Mouse (Mus musculus) cerebellum, adult 11-12 months (tissue): Measurements from ENCODE around the gene Dnm1.
A peak's percentile ranks its signal among the peaks of the same experiment; 100 is the strongest.
"Not testable (repeated sequence)": the region's sequence is repeated elsewhere in the genome, so short reads cannot be mapped to it uniquely, and the experiment has no call there.

Experiments
- DNase-seq: peaks from one replicate; pipeline ENCODE4 v3.0.0; 2022

Dnm1 gene

DNA sequence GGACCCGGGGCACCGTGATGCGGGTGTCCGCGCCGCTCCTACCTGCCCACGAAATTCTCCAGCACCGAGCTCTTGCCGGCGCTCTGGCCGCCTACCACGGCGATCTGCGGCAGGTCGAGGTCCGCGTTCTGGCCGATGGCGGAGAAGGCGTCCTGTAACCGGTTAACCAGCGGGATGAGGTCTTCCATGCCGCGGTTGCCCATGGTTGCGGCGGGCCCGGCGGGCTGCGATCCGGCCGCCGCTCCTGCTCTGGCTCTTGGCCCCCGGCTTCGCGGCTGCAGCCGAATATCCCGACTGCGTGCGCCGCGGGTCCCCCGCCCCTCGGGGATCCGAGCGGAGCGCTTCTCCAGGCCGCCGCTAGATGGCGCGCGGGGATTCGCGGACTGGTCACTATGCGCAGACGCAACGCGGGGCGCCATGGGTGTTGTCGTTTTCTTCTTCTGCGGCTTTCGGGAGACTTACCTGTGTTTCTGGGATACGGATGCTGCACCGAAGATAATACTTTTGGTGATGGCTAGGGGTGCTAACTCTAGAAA lies at the start of gene Dnm1:
TSS of gene Dnm1 (minus strand) at position 332 of the 536 bp plus-strand sequence.
- DNase-seq = peak; percentile 96

DNA sequence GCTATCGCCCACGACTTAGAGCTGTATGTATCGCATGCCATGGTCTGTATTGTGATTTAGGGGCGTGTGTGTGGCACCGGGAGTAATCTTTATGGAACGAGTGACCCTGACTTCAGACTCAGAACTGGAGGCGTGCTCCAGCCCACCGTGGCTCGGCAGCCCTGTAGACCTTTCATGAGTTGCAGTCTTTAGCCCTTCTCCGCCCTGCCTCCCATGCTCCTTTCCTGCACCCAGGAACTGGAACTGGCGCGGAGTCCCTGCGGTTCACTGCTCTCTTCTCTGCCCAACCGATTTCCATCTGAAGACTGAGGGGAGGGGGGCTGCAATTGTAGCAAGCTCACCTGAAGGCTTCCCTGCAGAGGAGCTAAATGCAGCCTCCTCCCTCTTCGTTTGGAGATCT lies 43.6 kb upstream of the Dnm1 start:
- DNase-seq = no peak

DNA sequence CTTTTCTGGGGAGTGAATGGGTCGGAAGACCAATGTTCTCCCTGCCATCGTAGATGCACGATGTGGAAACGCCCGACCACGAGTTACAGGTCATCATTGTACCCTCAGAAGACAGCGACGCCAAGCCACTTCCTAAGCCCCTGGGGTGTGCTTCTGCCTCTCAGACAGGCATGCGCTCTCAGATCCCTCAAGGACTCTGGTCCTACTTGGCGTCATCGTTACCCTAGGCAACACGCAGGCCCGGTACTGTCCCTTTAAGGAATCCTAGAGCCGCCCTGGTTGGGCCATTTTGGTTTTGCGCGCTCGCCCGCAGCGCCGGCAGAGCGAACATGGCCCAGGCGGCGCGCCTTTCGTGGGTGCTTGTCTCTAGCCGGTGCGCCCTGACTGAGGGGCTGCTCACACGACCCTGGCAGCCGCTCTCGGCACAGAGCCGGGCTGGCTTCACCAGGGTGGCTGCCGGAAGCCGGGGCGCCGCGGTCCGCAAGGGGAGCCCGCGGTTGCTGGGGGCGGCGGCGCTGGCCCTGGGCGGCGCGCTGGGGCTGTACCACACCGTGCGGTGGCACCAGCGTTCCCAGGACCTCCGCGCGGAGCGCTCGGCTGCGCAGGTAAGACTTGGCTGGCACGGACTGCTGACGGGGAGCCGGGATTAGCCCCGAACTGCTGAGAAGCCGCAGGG lies 42.9 kb upstream of the Dnm1 start:
- peak; percentile 90 for DNase-seq

DNA sequence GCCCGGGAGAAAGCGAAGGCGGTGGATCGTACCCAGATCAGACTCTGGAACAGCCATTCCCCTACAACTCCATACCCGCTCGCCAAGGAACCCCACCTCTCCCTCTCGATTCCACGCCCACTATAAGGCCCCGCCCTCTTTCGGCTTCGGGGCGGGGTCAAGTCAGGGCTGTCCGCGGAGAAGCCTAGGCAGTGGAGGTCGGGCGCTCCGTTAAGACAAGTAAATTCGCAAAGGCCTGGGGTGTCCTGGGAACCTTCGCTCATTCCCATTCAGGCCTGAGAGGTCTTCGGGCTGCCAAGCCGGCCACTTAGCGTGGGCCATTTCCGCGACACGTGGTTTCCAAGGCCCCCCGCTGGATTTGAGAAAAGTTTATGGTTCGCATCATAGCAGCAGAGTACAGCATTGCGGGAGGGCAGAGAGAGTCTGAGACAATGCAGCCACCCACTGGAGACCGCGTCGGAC lies 42.4 kb upstream of the Dnm1 start, which contains the start of gene Ptges2:
TSS of gene Ptges2 (plus strand) at position 413 of the 462 bp plus-strand sequence.
- DNase-seq = peak; percentile 89

DNA sequence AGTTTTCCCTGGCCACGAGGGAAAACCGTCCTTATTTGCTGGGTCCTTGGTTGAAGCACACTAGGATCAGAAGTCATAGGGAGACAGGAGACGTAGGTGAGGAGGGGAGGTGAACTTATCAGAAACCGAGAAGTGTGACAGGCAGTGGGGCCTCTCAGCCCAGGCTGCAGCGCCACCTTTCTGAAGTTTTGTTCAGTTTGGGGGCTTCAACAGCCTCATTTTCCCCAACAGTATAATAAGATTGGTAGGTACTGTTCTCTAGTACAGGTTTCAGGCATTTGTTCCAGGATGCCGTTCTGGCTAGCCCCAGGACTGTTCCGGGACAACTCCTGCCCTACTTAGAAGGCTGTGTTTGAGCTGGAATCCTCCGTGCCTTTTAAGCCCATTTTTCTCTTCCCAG lies 41.8 kb upstream of the Dnm1 start:
- no peak for DNase-seq

DNA sequence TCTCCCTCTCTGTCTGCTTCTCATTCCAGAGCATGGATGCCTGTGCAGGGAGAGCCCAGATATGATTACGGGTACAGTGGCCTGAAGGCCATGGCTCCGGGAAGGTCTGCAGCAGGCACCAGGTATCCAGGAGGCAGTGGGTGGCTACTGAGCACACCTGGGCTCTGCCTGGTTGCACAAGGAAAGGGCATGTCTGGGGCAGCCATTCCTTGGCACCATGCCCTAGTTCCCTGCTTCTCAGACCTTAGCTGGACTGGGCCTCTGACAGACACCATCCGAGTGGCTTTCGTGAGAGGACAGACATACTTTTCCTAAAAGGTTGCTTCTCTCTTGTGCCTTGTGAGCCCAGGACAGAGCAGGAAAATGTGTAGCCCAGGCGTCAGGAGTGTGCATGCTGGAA lies 38.9 kb upstream of the Dnm1 start:
- no peak for DNase-seq

DNA sequence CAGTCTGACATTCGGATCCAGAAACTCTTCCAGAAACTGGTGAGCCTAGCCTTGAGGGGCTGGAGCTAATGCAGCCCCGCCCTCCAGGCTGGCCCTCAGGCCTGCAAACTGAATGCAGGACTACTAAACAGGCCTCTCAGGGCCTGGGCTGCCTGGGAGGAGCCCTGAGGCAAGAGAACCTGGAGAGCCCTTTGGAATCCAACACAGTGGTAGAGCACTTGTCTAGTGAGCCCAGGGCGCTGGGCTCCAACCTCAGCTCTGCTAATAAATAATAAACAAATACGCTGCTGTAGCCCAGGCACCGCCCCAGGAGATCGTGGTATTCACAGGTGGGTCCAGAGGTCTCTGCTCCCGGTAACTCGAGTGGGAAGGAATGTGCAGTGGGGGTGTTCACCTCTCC lies 37.7 kb upstream of the Dnm1 start:
- DNase-seq = no peak

DNA sequence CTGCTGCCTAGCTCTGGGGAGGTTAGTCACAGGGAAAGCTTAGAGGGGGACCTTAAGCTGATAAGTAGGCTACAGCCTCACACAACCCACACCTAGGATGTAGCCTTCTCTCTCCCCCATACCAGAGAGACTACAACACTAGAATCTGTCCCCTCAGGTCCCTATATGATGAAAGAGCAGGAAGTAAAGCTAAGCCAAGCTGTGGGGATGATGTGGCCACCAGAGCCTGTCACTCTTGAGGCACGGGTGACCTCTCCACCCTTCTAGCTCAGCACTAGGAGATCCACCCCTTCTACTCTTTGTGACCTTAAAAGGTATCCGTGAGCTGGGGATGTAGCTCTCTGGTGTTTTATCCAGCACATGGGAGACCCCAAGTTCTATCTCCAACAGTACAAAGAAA lies 36.0 kb upstream of the Dnm1 start:
- no peak for DNase-seq

DNA sequence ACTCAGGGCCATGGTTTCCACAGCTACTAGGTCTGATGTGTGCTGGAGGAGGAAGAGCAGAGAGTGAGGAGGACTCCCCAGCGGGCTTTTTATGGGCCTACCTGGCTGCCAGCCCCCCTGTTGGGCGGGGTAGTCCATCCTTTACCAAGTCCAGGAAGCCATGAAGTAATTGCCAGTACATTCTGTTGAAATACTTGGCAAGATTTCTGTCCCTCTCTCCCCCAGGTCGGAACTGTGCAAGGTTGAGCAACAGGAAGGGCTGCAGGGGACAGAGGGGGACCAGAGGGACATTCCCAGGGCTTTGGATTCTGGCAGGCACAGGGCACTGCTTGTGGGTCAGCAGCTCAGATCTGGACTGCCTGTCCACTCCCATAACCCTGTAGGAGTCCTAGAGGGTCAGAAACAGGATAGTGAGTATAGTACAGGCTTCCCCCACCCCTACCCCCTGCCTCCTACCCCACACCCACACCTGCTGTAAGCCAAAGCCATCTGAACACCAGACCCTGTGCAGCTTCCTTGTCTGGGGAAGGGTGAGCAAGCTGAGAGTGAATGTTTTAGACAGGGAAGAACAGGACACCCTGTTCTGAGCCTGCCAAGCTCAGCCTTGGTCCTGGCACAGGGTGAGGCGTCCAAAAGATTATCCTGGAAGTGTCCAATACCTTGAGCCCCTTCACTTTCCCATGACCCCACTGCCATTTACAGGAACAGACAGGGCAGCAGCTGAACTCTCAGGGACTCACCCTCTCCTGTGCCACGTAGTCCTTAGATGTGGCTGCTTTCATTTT lies 34.8 kb upstream of the Dnm1 start, which contains the start of gene Lcn2:
TSS of gene Lcn2 (minus strand) at position 547 of the 785 bp plus-strand sequence.
- DNase-seq = no peak

DNA sequence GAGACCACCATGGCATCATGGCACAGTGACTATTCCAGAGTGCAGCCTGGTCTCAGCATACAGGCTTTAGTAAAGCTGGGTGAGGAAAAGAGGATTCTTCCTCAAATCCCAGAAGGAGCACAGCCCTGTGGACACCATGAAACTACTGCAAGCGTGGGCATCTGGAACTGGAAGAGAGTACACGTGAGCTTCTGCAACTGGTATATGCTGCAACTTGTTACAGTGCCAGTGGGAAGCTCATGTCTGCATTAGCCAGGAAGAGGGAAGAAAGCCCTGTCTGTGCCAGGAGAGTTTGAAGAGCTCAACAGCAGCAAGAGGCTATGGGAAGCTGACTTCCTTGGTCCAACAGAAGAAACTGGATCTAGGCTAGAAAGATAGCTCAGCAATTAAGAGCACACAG lies 29.6 kb upstream of the Dnm1 start:
- DNase-seq = no peak

DNA sequence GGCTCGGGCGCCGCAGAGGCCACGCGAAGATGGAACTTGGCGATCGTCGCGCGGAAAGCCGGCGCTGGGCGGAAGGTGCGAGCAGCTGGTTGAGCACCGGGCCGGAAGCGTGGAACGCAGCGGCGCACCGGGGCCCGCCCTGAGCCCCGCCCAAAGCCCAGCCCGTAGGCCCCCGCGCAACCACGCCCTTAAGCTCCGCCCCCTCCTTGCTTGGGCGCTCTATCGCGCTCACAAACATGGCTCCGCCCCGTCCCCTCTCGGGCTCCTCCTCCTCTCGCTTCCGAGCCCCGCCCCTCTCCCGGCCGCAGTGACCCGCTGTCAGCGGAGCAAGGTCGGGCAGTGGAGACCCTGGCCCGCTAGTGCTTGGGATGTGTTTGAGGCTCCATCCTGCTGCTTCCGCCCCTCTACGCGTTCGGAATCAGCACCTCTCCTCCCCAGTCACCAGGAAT lies 28.7 kb upstream of the Dnm1 start, which contains the start of gene 1110008P14Rik:
TSS of gene 1110008P14Rik (minus strand) at position 164 of the 449 bp plus-strand sequence.
- DNase-seq = peak; percentile 94

DNA sequence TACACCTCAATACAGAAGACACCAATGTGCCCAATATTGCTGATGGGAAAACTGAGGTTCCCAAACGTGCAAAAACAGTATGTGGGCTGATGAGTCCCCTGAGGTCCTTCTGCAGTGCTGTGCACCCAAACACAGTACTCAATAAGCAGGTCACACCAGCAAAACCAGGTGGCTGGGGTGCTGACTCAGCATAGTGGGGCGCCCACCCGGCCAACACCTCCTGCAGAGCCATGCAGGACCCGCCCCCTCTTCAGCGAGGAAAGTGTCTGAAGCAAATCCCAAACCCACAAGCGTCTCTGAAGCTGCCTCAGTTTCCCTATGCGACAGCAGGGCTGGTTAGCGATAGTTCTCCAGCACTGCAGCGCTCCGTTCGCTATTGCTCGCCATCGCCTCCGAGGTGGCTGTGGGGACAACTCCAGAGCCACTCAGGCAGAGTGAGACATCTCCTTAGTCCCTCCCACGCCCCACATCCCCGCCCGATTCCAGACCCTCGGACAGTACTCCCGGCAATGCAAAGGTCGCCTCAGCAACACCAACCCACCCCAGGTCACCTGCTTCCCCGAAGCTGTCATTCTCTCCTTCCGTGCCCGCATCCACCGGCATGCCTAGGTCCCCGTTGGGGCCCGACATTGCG lies 28.1 kb upstream of the Dnm1 start:
- no peak for DNase-seq

DNA sequence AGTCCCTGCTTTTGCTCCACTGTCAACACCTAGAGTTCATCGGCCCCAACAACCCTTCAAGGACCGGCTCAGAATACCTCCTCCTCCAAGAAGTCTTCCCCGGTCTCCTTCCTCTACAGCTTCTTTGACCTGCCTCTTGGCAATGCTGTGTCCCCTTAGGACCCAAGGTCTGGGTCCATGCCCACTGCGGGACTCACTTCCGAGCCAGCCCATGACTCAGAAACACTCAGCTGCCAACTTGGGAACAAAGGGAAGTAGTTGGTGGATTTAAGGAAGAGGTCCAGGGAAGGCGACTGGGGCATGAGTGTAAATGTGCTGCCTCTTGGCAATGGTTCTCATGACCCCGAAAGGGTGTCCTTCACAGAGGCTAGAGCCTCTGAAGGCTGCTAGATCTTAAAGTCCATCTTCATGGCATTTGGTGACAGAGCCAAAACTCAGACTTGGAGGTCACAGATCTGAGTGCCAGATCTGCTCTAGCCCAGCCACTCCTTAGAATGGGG lies 26.9 kb upstream of the Dnm1 start:
- peak; percentile 53 for DNase-seq

DNA sequence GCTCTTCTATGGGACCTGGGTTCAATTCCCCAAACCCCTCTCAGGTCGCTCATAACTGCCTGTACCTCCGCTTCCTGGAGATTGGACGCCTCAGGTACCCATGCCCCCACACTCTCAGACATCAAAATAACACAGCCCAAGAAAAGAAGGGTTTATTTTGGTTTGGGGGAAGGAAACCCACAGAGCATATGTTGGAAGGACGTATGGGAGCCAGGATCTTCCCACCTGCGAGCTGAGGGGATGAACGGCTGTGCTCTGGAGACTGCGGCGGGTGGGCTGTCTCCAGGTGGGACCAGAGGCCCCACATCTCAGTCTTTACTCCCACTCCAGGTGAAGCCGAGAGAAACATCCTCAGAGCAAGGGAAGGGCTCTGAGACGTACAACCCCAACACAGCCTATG lies 23.8 kb upstream of the Dnm1 start:
- no peak for DNase-seq

DNA sequence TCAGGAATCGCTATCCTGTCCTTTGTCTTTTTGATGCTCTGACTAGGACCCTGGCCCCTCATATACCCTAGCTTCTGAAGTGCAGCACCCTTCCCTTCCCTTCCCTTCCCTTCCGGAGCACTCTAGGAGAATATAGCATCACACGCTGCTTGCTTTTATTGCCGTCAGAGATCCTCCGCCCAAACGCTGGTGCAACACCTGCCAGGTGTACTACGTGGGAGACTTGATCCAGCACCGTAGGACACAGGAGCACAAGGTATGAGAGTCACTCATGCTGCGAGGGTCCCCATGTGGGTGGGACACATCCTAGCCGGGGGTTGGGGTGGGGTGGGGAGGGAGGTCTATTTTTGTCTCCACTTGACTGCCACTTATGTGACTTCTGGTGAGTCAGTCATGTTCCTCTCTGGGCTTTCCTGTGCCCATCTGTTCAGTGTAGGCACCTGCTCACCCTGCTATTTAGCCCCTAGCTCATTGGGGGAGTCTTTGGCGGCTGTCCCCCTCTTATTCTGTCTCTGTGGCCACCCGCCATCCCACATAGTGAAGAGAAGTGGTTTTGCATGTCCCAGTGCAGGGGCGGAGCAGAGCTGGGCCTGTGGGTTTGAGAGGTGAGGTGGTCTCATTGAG lies 22.3 kb upstream of the Dnm1 start:
- DNase-seq = no peak

DNA sequence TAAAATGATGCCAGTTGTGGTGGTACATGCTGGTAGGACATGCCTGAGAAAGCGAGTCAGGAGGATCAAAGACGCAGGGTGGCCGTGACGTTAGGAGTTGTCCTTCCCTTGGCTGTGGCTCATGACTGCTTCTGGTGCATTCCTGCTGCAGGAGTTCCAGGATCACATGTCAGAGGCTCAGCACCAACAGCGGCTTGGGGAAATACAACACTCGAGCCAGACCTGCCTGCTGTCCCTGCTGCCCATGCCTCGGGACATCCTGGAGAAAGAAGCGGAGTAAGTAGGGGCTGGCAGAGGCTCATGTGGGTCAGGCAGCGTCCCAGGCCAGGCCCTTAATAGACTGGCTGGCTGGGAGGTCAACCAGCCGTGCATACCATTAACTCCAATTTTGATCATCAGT lies 21.1 kb upstream of the Dnm1 start:
- no peak for DNase-seq

DNA sequence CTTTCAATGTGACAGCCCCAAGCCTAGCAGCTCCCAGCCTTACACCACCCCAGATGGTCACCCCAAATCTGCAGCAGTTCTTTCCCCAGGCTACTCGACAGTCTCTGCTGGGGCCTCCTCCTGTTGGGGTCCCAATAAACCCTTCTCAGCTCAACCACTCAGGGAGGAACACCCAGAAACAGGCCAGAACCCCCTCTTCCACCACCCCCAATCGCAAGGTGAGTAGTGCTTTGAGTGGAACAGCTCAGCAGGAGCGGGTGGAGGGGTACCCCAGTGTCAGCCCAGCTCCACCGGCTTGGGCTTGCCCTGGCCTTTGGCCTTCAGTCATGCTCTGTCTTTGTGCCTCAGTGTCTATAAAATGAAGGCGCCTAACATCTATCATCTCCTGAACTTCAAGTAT lies 14.2 kb upstream of the Dnm1 start:
- no peak for DNase-seq

DNA sequence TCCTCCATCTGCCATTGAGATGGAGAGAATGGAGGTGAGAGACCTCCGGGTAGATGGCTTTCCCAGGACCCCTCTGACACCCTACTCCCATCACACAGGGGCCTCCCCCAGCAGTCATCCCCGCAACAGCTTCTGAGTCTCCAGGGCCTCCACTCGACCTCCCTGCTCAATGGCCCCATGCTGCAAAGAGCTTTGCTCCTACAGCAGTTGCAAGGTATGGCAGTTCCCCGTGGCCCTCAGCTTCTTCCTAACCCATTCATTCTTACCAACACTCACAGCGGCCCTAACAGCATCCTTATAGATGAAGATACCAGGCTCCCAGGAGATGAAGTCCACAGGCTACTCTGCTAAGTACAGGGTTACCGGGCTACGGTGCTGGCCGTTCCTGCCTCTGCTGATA lies 11.0 kb upstream of the Dnm1 start:
- DNase-seq = no peak

DNA sequence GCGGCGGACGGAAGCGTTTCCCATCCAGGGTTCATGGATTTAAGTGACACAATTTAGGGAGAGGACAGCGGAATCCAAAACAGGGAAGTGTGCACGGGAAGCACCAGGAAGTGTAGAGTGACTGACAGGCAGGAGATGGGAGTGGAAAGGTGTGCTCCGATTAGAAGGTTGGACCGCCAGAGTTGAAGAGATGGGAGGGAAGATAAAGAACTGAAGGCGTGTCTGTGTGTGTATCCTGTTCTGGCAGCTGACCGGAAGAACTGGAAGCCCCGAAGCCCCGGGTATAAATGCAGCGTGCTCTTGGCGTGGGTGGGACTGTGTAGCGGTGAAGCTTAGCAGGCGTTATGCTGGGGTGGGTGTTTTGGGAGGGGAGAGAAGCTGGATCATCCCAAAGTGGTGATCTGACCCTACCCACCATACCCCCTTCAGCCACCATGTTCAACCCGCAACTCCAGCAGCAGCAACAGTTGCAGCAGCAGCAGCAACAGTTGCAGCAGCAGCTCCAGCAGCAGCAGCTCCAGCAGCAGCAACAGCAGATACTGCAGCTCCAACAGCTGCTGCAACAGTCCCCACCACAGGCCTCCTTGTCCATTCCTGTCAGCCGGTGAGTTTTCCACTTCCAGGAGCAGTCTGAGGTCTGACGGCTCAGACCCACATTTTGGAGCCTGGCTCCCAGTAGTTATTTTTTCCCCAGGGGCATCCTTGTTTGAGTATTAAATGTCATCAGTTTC lies 10.4 kb upstream of the Dnm1 start:
- peak; percentile 56 for DNase-seq

DNA sequence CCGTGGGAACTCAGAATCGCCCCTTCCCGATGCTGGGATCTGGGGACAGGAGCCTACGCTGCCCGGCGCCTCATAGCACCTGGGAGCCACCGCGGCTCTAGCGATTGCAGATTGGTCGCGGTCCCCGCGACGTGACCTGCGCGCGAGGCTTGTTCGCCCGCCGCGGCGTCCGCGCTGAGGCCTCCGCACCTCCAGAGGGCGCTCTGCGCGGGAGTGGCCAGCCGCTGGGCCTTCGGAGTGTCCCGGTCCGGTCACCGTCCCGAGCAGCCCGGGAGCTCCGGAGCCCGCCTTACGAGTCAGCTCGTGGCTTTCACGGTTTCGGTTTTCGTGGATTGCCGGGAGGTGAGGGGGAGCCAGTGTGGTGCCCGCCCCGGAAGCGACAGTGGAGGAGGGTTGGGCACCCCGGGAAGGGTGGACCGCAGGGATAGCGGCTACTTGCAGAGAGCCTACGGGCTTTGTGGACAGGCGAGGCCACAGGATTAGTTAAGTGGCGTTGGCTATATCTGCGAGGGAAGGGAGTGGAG lies 9.7 kb upstream of the Dnm1 start:
- peak; percentile 93 for DNase-seq

DNA sequence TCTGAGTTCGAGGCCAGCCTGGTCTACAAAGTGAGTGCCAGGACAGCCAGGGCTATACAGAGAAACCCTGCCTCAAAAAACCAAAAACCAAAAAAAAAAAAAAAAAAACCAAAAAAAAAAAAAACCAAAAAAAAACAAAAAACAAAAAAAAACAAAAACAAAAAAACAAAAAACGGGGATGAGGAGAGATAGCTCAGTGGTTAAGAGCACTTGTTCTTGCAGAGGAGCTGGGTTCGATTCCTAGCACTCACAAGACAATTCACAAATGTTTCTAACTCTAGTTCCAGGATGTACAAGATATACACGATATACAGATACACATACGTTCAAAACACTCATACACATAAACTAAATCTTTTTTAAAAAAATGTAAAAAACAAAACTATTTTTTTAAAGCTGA lies 9.1 kb upstream of the Dnm1 start:
- not testable (repeated sequence) for DNase-seq

DNA sequence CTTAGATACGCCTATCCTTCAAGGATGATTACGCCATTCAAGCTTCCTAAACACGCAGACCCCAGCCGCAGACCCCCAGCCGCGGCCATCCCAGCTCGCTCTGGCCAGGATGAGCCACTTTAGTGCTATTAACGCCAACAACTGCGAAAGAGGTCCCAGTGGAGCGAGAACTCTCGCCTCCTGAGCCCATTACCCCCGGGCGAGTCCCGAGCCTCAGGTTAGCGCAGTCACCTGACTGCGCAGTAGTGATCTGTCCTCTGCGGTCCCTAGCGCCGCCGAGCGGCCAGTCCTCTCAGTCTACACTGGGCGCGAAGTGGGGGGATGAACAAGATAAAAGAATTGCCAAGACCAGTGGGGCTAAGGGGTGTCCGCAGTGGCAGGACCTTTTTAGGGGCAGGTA lies 8.3 kb upstream of the Dnm1 start:
- DNase-seq = peak; percentile 90
